Mouse (Mus musculus): ENCODE results near the gene Tmem51.

DNA sequence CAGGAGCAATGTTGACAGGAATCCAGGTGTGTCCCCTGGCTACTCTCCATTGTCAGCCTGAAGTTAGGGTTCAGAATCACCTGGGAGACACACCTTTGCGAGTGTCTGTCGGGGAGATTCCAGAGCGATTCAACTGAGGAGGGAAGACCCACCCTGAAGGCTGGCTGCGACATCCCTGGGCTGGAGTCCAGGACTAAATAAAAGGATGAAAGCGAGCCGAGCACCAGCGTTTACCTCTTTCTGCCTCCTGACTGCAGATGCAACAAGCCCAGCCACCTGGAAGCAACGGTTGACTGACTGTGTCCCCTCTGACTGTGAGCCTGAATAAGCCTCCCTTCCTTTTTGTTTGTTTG, 24.3 kb downstream of the Tmem51 start:
- TF ChIP-seq EP300 (IDR thresholded peaks at IDR 0.05; ENCODE audit: insufficient read depth, low read depth, low read length), result peak; percentile 50; the same call in 1 of the 2 replicates
- no peak for TF ChIP-seq CTCF (IDR thresholded peaks at IDR 0.05; ENCODE audit: low read depth, low read length)
- TF ChIP-seq POLR2A (IDR thresholded peaks at IDR 0.05; ENCODE audit: insufficient read depth, low read length), result no peak
